Mouse (Mus musculus): Measurements from ENCODE around the gene Ndufa13. TPM values are rescaled to one million over a fixed set of nuclear protein-coding genes. Genes with fewer than 3 reads are reported as not detected.

The Ndufa13 gene
- polyA plus RNA-seq, 1 experiment from 2014 or later, result 194 TPM

DNA sequence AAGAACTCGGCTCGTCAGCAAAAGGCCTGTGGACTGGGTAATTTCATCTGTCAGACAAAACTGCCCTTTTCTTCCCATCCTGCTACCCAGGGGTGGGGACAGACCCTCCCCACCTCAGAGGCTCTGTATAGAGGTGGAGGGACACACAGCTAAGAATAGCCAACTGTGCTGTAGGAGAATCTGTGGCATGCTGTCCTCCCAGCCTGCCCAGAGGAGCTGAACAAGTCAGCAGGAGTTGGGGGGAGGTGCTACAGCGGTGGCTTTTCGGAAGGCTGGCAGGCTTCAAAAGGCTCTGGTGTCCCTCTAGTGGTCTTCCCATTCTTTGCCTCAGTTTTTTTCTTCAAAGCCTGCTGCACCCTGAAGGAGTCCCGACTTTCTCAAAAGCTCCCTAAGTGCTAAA lies 13.4 kb upstream of the Ndufa13 start:
- no peaks in the 10 kb centered on the region for H3K27me3 ChIP-seq (ENCODE audit: control insufficient read depth, insufficient read depth, low read length)
- ATAC-seq (ENCODE audit: low read depth), result no peak
- peaks cover 27% of the 10 kb centered on the region for H3K36me3 ChIP-seq (ENCODE audit: control insufficient read depth, insufficient read depth, low read length)
- 56% methylated on average over 5 of the region's 5 CpGs for WGBS
- H3K4me2 ChIP-seq (ENCODE audit: low read depth, low read length), result no peak overlapping the region
- H3K4me3 ChIP-seq (ENCODE audit: low read depth, low read length), result no peak overlapping the region
- H3K9ac ChIP-seq (replicated peaks; ENCODE audit: low read depth, low read length), result no peak overlapping the region
- H3K27ac ChIP-seq (ENCODE audit: low read depth, low read length), result no peak overlapping the region
- no peaks in the 10 kb centered on the region for H3K9me3 ChIP-seq (ENCODE audit: control insufficient read depth, low read length)
- peaks cover 5% of the 10 kb centered on the region; the same call in 1 of the 2 replicates for H3K4me1 ChIP-seq (ENCODE audit: control insufficient read depth, insufficient read depth, low read length)

DNA sequence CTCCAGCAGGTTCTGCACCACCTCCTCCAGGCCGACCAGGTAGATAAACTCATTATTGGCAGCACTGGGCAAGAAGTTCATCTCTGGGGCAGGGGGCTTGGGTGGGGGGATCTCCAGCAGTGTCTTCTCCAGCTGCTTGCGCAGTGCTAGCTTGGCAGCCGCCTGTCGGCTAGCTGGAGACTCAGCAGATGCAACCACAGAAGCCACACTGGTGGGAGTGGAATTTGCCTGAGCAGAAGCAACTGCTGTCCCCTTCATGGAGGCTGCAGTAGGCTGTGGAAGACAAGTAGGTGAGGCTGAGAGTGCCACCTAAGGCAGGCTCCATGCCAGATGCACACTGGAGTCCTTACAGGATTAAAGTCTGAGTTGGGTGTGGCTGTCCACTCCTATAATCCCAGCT lies 12.2 kb upstream of the Ndufa13 start:
- H3K36me3 ChIP-seq (ENCODE audit: control insufficient read depth, insufficient read depth, low read length), result peaks cover 29% of the 10 kb centered on the region
- no peak overlapping the region for H3K4me2 ChIP-seq (ENCODE audit: low read depth, low read length)
- H3K4me1 ChIP-seq (ENCODE audit: control insufficient read depth, insufficient read depth, low read length), result no peaks in the 10 kb centered on the region
- H3K9ac ChIP-seq (replicated peaks; ENCODE audit: low read depth, low read length), result no peak overlapping the region
- no peak for ATAC-seq (ENCODE audit: low read depth)
- WGBS, result 90% methylated on average over 4 of the region's 4 CpGs
- H3K9me3 ChIP-seq (ENCODE audit: control insufficient read depth, low read length), result no peaks in the 10 kb centered on the region
- H3K27me3 ChIP-seq (ENCODE audit: control insufficient read depth, insufficient read depth, low read length), result no peaks in the 10 kb centered on the region
- no peak overlapping the region for H3K4me3 ChIP-seq (ENCODE audit: low read depth, low read length)
- H3K27ac ChIP-seq (ENCODE audit: low read depth, low read length), result no peak overlapping the region

DNA sequence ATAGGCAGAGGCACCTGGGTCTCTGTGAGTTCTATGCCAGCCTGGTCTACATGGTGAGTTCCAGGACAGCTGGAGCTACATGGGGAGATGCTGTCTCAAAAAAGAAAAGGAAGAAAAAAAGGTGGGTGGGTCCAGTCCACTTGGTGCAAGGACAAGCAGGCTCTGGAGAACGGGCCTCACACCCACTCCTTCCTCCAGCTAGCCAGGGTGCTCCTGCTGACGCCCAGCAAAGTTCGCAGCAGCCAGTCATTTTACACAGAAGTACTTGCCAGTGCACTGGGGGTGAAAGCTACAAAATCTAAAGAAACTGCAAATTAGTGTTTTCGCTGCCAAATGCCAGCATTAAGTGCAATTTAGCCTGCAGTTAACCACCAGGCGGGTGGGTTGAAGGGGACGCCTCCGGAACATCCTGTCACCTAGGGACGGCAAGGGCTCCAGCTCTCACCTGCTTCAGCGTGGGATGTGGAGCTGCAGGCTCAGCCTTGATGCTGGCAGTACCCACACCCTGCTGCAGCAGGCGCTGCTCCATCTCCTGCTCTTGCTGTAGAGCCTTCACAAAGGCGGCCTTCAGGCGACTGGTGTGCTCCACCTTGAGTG lies 10.2 kb upstream of the Ndufa13 start:
- Histone ChIP-seq H3K9ac (replicated peaks; ENCODE audit: low read depth, low read length) (no peak overlapping the region), H3K27ac (ENCODE audit: low read depth, low read length) (no peak overlapping the region), H3K36me3 (ENCODE audit: control insufficient read depth, insufficient read depth, low read length) (peaks cover 35% of the 10 kb centered on the region), H3K27me3 (ENCODE audit: control insufficient read depth, insufficient read depth, low read length) (no peaks in the 10 kb centered on the region), H3K4me2 (ENCODE audit: low read depth, low read length) (no peak overlapping the region), H3K9me3 (ENCODE audit: control insufficient read depth, low read length) (no peaks in the 10 kb centered on the region), H3K4me1 (ENCODE audit: control insufficient read depth, insufficient read depth, low read length) (no peaks in the 10 kb centered on the region), H3K4me3 (ENCODE audit: low read depth, low read length) (no peak overlapping the region)
- WGBS, result 89% methylated on average over 12 of the region's 12 CpGs
- no peak for ATAC-seq (ENCODE audit: low read depth)

DNA sequence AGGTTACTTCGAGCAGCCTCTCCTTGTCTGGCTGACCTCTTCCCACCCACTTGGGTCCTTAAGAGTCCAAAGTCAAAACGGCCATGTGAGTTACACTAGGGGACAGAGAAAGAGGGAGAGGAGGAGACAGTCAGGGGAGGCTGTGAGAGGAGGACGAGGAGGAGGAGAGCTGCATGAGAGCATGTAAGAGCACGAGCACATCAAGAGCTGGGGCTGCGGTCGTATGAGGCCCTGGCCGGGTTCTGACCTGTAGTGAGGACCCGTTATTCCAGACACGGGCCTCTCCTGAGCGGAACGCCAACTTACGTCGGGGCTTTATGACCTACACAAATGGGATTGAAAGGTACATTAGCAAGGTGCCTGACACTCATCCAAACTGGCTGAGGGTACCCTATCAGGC lies 9.6 kb upstream of the Ndufa13 start:
- Histone ChIP-seq H3K36me3 (ENCODE audit: control insufficient read depth, insufficient read depth, low read length) (peaks cover 33% of the 10 kb centered on the region), H3K4me3 (ENCODE audit: low read depth, low read length) (no peak overlapping the region), H3K9me3 (ENCODE audit: control insufficient read depth, low read length) (no peaks in the 10 kb centered on the region), H3K9ac (replicated peaks; ENCODE audit: low read depth, low read length) (no peak overlapping the region), H3K4me1 (ENCODE audit: control insufficient read depth, insufficient read depth, low read length) (no peaks in the 10 kb centered on the region), H3K27ac (ENCODE audit: low read depth, low read length) (no peak overlapping the region), H3K4me2 (ENCODE audit: low read depth, low read length) (no peak overlapping the region), H3K27me3 (ENCODE audit: control insufficient read depth, insufficient read depth, low read length) (no peaks in the 10 kb centered on the region)
- 88% methylated on average over 13 of the region's 13 CpGs for WGBS
- no peak for ATAC-seq (ENCODE audit: low read depth)

DNA sequence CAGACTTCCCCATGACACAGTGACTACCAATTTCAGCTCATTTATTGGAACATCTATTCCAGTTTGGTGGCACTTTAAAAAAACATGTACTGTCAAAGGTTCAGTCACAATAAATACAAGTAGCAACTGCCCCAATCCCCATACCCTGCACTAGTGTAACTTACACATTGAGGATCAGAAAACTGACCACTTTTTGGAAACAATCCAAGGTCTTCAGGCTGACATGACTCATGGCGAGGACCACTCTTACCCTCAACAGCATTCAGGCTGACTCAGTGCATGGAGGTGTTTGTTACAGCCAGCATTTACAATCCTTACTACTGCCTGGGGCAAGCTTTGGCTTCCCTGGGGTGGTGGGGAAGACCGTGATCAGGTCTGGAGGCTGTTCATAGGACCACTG lies 4.7 kb upstream of the Ndufa13 start:
- ATAC-seq (ENCODE audit: low read depth), result no peak
- WGBS, result 93% methylated on average over 2 of the region's 2 CpGs
- Histone ChIP-seq H3K9ac (replicated peaks; ENCODE audit: low read depth, low read length) (no peak overlapping the region), H3K4me2 (ENCODE audit: low read depth, low read length) (no peak overlapping the region), H3K4me3 (ENCODE audit: low read depth, low read length) (no peak overlapping the region), H3K4me1 (ENCODE audit: control insufficient read depth, insufficient read depth, low read length) (peaks cover 6% of the 10 kb centered on the region; the same call in 1 of the 2 replicates), H3K36me3 (ENCODE audit: control insufficient read depth, insufficient read depth, low read length) (peaks cover 11% of the 10 kb centered on the region), H3K27ac (ENCODE audit: low read depth, low read length) (no peak overlapping the region), H3K27me3 (ENCODE audit: control insufficient read depth, insufficient read depth, low read length) (no peaks in the 10 kb centered on the region), H3K9me3 (ENCODE audit: control insufficient read depth, low read length) (no peaks in the 10 kb centered on the region)

DNA sequence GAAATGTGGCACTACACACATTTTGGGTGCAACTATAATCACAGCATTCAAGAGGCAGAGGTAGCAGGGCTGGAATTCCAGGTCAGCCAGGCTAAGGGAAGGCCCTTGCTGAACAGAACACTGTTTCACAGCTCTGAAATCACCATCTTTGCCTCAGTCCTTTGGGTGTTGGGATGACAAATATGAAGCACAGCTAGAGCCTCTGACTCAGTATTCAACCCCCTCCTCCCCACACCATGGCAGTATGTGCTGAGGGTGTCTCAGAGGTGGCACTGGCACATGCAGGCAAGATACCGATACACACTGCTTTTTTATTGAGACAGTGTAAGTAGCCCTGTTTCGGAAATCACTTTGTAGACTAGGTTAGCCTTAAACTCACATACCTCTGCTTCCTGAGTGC lies 3.9 kb upstream of the Ndufa13 start:
- peaks cover 11% of the 10 kb centered on the region; the same call in 1 of the 2 replicates for H3K4me1 ChIP-seq (ENCODE audit: control insufficient read depth, insufficient read depth, low read length)

DNA sequence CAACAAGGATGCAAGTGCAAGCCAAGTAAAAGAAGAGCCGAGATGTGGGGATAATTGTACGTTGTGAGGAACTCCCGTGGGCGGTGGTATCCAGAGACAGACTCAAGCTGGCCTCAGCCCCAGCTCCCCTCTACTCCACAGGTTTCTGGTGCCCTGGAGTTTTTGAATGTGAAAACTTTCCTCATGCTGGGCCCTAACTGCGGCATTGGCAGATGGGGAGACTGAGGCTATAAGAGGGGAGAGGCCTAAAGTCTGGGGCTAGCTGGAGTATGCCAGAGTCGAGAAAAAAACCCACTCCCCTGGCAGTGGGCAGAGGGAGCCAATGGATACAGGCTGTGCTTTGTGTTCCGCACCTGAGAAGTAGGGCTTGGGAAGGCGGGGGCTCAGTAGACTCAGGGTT lies 1.7 kb upstream of the Ndufa13 start:
- Histone ChIP-seq H3K36me3 (ENCODE audit: control insufficient read depth, insufficient read depth, low read length) (peaks cover 6% of the 10 kb centered on the region; the same call in 1 of the 2 replicates), H3K27me3 (ENCODE audit: control insufficient read depth, insufficient read depth, low read length) (no peaks in the 10 kb centered on the region), H3K9ac (replicated peaks; ENCODE audit: low read depth, low read length) (no peak overlapping the region), H3K9me3 (ENCODE audit: control insufficient read depth, low read length) (no peaks in the 10 kb centered on the region), H3K4me2 (ENCODE audit: low read depth, low read length) (no peak overlapping the region; the same call in 1 of the 2 replicates), H3K27ac (ENCODE audit: low read depth, low read length) (no peak overlapping the region), H3K4me3 (ENCODE audit: low read depth, low read length) (no peak overlapping the region), H3K4me1 (ENCODE audit: control insufficient read depth, insufficient read depth, low read length) (peaks cover 17% of the 10 kb centered on the region)
- ATAC-seq (ENCODE audit: low read depth), result no peak
- WGBS, result 81% methylated on average over 8 of the region's 8 CpGs

More for the DNA sequence above, 3.9 kb upstream of the Ndufa13 start:
- Histone ChIP-seq H3K27ac (ENCODE audit: low read depth, low read length) (no peak overlapping the region), H3K9ac (replicated peaks; ENCODE audit: low read depth, low read length) (no peak overlapping the region), H3K4me3 (ENCODE audit: low read depth, low read length) (no peak overlapping the region), H3K4me2 (ENCODE audit: low read depth, low read length) (no peak overlapping the region), H3K27me3 (ENCODE audit: control insufficient read depth, insufficient read depth, low read length) (no peaks in the 10 kb centered on the region), H3K9me3 (ENCODE audit: control insufficient read depth, low read length) (no peaks in the 10 kb centered on the region), H3K36me3 (ENCODE audit: control insufficient read depth, insufficient read depth, low read length) (peaks cover 11% of the 10 kb centered on the region; the same call in 1 of the 2 replicates)
- no peak for ATAC-seq (ENCODE audit: low read depth)
- 91% methylated on average over 2 of the region's 2 CpGs for WGBS

DNA sequence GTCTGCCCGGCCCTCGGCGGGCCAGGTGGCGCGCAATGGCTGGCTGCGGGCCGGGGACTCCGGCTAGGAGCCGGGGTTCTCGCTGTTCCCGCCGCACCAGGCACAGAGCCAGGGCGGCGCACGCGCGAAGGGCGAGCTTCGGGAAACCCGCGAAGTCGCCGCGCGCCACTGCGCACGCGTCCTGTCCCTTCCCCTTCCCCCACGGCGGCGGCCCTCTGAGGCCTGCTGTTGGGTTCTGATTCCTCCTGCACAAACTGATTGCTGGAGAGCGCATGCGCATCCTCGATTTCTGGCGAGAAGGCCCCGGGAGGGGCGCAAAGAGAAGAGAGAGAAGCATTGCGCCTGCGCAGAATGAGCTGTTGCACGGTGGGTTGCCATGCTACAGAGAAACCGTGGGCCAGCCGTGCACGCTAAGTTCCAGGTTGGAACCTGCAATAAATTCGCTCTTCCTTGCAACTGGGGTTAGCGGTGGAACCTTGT lies 745 bp upstream of the Ndufa13 start:
- ATAC-seq (ENCODE audit: low read depth), result peak; percentile 90
- peaks cover 17% of the 10 kb centered on the region for H3K4me1 ChIP-seq (ENCODE audit: control insufficient read depth, insufficient read depth, low read length)
- H3K9me3 ChIP-seq (ENCODE audit: control insufficient read depth, low read length), result no peaks in the 10 kb centered on the region
- under 1% methylated on average over 45 of the region's 45 CpGs for WGBS
- H3K27me3 ChIP-seq (ENCODE audit: control insufficient read depth, insufficient read depth, low read length), result no peaks in the 10 kb centered on the region
- H3K36me3 ChIP-seq (ENCODE audit: control insufficient read depth, insufficient read depth, low read length), result no peaks in the 10 kb centered on the region
- H3K4me3 ChIP-seq (ENCODE audit: low read depth, low read length), result peak overlapping the region; percentile 77
- H3K4me2 ChIP-seq (ENCODE audit: low read depth, low read length), result peak overlapping the region; percentile 99
- peak overlapping the region; percentile 78 for H3K9ac ChIP-seq (replicated peaks; ENCODE audit: low read depth, low read length)
- peak overlapping the region; percentile 87 for H3K27ac ChIP-seq (ENCODE audit: low read depth, low read length)

DNA sequence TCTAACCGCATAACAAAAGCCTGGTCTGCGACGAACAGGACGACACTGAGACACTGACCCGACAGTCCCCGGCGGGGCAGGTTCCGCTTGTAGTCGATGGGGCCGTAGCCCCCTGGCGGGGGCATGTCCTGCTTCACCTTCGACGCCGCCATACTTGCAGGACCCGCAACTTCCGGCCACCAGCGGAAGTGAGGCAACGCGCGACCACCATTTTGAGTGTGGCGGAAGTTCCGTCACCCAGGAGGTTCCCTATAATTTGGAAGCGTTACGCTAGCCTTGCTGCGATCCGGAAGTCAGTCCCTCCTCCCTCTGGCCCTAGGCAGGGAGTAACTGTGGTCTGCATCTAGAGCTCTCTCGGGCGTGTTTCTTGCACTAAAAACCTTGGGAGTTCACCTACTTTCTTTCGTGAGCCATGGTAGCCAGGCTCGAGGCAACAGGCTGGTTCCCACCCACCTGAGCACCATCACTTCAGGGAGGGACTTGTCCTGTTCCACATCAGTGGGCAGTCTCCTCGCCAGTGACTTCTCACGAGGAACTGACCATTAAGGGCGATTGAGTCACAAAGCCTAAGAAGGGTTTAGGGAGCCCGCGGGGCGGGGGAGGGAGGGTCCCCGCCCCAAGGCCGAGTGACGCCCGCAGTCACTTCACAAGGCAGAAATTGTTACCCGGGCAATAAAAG lies 735 bp downstream of the Ndufa13 start:
- peak overlapping the region; percentile 99 for H3K4me2 ChIP-seq (ENCODE audit: low read depth, low read length)
- ATAC-seq (ENCODE audit: low read depth), result peak; percentile 64
- H3K27me3 ChIP-seq (ENCODE audit: control insufficient read depth, insufficient read depth, low read length), result no peaks in the 10 kb centered on the region
- peaks cover 20% of the 10 kb centered on the region for H3K4me1 ChIP-seq (ENCODE audit: control insufficient read depth, insufficient read depth, low read length)
- peak overlapping the region; percentile 77 for H3K4me3 ChIP-seq (ENCODE audit: low read depth, low read length)
- under 1% methylated on average over 41 of the region's 41 CpGs for WGBS
- H3K36me3 ChIP-seq (ENCODE audit: control insufficient read depth, insufficient read depth, low read length), result no peaks in the 10 kb centered on the region
- H3K9me3 ChIP-seq (ENCODE audit: control insufficient read depth, low read length), result no peaks in the 10 kb centered on the region
- peak overlapping the region; percentile 88 for H3K27ac ChIP-seq (ENCODE audit: low read depth, low read length)
- peak overlapping the region; percentile 79 for H3K9ac ChIP-seq (replicated peaks; ENCODE audit: low read depth, low read length)
